Mouse (Mus musculus): ENCODE results near the gene Nkrf. TPM values are rescaled to one million over a fixed set of nuclear protein-coding genes. Genes with fewer than 3 reads are reported as not detected.

Nkrf gene
- total RNA-seq, 1 experiment: 12.5 TPM

- Histone ChIP-seq H3K9ac (ENCODE audit: insufficient read depth, low read depth, low read length, poor library complexity, severe bottlenecking) (no peak overlapping the region), H3K36me3 (ENCODE audit: control insufficient read depth, insufficient read depth, low read length, poor library complexity, severe bottlenecking) (no peaks in the 10 kb centered on the region), H3K4me1 (ENCODE audit: control insufficient read depth in 2 of 2, insufficient read depth in 2 of 2, low read length in 2 of 2, poor library complexity in 1 of 2) (no peaks in the 10 kb centered on the region), H3K27ac (ENCODE audit: insufficient read depth, low read depth, low read length, poor library complexity, severe bottlenecking) (no peak overlapping the region), H3K9me3 (ENCODE audit: control insufficient read depth, insufficient read depth, low read depth, low read length) (no peaks in the 10 kb centered on the region), H3K4me3 (ENCODE audit: insufficient read depth in 1 of 2, low read depth in 1 of 2, low read length in 2 of 2, poor library complexity in 1 of 2, severe bottlenecking in 1 of 2) (no peak overlapping the region)
- TF ChIP-seq ZNF384 (IDR thresholded peaks at IDR 0.05; ENCODE audit: low read depth, low read length): no peak
- no peak for TF ChIP-seq MAFK (IDR thresholded peaks at IDR 0.05; ENCODE audit: insufficient read depth, low read depth, low read length)
- TF ChIP-seq CHD2 (IDR thresholded peaks at IDR 0.05; ENCODE audit: low read depth, low read length): no peak
- no peak for TF ChIP-seq HCFC1 (IDR thresholded peaks at IDR 0.05; ENCODE audit: borderline replicate concordance, insufficient read depth, low read length)
- DNase-seq (ENCODE audit: low read depth, low spot score): peak; percentile 19
- in situ Hi-C loops (cut with MboI; ENCODE audit: low sequenced_read_pairs in 2 of 2, unreplicated experiment in 2 of 2): no loop called here
Observed at GRCm38 (mm10) chrX:36930574-36930973, 27.9 kb upstream of the Nkrf start.

- TF ChIP-seq ZNF384 (IDR thresholded peaks at IDR 0.05; ENCODE audit: low read depth, low read length): no peak
- TF ChIP-seq CHD2 (IDR thresholded peaks at IDR 0.05; ENCODE audit: low read depth, low read length): no peak
- TF ChIP-seq MAFK (IDR thresholded peaks at IDR 0.05; ENCODE audit: insufficient read depth, low read depth, low read length): no peak
- TF ChIP-seq ZC3H11A (IDR thresholded peaks at IDR 0.05; ENCODE audit: borderline replicate concordance, low read depth, low read length): no peak
- TF ChIP-seq HCFC1 (IDR thresholded peaks at IDR 0.05; ENCODE audit: borderline replicate concordance, insufficient read depth, low read length): no peak
- no peaks in the 10 kb centered on the region for H3K4me1 ChIP-seq (ENCODE audit: control insufficient read depth in 2 of 2, insufficient read depth in 2 of 2, low read length in 2 of 2, poor library complexity in 1 of 2)
- no peak overlapping the region for H3K27ac ChIP-seq (ENCODE audit: insufficient read depth, low read depth, low read length, poor library complexity, severe bottlenecking)
- in situ Hi-C loops (cut with MboI; ENCODE audit: low sequenced_read_pairs in 2 of 2, unreplicated experiment in 2 of 2): no loop called here
- no peak for DNase-seq (ENCODE audit: low read depth, low spot score)
- no peak overlapping the region for H3K4me3 ChIP-seq (ENCODE audit: insufficient read depth in 1 of 2, low read depth in 1 of 2, low read length in 2 of 2, poor library complexity in 1 of 2, severe bottlenecking in 1 of 2)
- no peak overlapping the region for H3K9ac ChIP-seq (ENCODE audit: insufficient read depth, low read depth, low read length, poor library complexity, severe bottlenecking)
- H3K9me3 ChIP-seq (ENCODE audit: control insufficient read depth, insufficient read depth, low read depth, low read length): no peaks in the 10 kb centered on the region
- no peaks in the 10 kb centered on the region for H3K36me3 ChIP-seq (ENCODE audit: control insufficient read depth, insufficient read depth, low read length, poor library complexity, severe bottlenecking)
Observed at GRCm38 (mm10) chrX:36929694-36930093, 27.0 kb upstream of the Nkrf start.

DNA sequence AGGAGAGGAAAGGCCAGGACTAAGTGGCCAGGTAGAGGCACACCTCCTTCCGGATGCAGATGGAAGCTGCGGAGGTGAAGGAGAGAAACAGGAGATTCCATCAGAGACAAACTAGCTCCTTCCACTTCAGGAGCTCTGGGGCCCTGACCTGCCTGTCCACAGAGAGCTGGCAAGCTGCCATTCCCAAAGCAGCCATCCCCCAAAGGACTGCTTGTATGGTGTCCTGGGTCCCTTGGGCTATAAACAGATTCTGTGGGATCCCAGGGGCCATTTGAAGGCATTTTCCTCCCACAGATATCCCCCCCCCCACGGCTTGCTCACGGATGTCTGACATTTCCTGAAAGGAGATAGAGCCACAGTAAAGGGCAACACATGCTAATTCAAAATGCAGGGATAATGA, 26.1 kb upstream of the Nkrf start:
- no peaks in the 10 kb centered on the region for H3K36me3 ChIP-seq (ENCODE audit: control insufficient read depth, insufficient read depth, low read length, poor library complexity, severe bottlenecking)
- in situ Hi-C loops (cut with MboI; ENCODE audit: low sequenced_read_pairs in 2 of 2, unreplicated experiment in 2 of 2): no loop called here
- no peak overlapping the region for H3K4me3 ChIP-seq (ENCODE audit: insufficient read depth in 1 of 2, low read depth in 1 of 2, low read length in 2 of 2, poor library complexity in 1 of 2, severe bottlenecking in 1 of 2)
- H3K9ac ChIP-seq (ENCODE audit: insufficient read depth, low read depth, low read length, poor library complexity, severe bottlenecking): no peak overlapping the region
- no peaks in the 10 kb centered on the region for H3K9me3 ChIP-seq (ENCODE audit: control insufficient read depth, insufficient read depth, low read depth, low read length)
- TF ChIP-seq ZC3H11A (IDR thresholded peaks at IDR 0.05; ENCODE audit: borderline replicate concordance, low read depth, low read length): no peak
- no peak for TF ChIP-seq ZNF384 (IDR thresholded peaks at IDR 0.05; ENCODE audit: low read depth, low read length)
- TF ChIP-seq MAFK (IDR thresholded peaks at IDR 0.05; ENCODE audit: insufficient read depth, low read depth, low read length): no peak
- no peak for TF ChIP-seq CHD2 (IDR thresholded peaks at IDR 0.05; ENCODE audit: low read depth, low read length)
- no peak for TF ChIP-seq HCFC1 (IDR thresholded peaks at IDR 0.05; ENCODE audit: borderline replicate concordance, insufficient read depth, low read length)
- H3K4me1 ChIP-seq (ENCODE audit: control insufficient read depth in 2 of 2, insufficient read depth in 2 of 2, low read length in 2 of 2, poor library complexity in 1 of 2): no peaks in the 10 kb centered on the region
- H3K27ac ChIP-seq (ENCODE audit: insufficient read depth, low read depth, low read length, poor library complexity, severe bottlenecking): no peak overlapping the region
- no peak for DNase-seq (ENCODE audit: low read depth, low spot score)

DNA sequence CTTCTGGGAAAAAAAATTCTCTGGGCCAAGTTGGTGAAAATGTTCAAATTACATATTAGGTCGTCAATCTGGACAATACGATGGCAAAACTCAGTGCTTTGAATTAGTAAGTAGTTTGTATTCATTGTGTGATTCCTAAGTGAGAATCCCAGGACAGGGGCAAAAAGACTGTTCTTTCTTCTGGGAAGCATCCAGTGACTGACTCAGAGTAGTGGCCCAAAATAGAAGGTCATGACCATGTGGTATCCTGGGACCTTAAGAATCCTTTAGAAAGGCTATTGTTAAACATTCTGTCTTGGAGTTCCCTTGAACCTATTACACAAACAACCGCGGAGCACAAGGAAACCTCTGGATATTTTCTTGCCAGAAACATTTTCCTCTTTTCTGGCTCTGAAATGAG, 18.6 kb upstream of the Nkrf start:
- no peak for DNase-seq (ENCODE audit: low read depth, low spot score)
- Histone ChIP-seq H3K27ac (ENCODE audit: insufficient read depth, low read depth, low read length, poor library complexity, severe bottlenecking) (no peak overlapping the region), H3K9me3 (ENCODE audit: control insufficient read depth, insufficient read depth, low read depth, low read length) (no peaks in the 10 kb centered on the region), H3K4me3 (ENCODE audit: insufficient read depth in 1 of 2, low read depth in 1 of 2, low read length in 2 of 2, poor library complexity in 1 of 2, severe bottlenecking in 1 of 2) (no peak overlapping the region), H3K4me1 (ENCODE audit: control insufficient read depth in 2 of 2, insufficient read depth in 2 of 2, low read length in 2 of 2, poor library complexity in 1 of 2) (no peaks in the 10 kb centered on the region), H3K9ac (ENCODE audit: insufficient read depth, low read depth, low read length, poor library complexity, severe bottlenecking) (no peak overlapping the region), H3K36me3 (ENCODE audit: control insufficient read depth, insufficient read depth, low read length, poor library complexity, severe bottlenecking) (no peaks in the 10 kb centered on the region)
- TF ChIP-seq ZC3H11A (IDR thresholded peaks at IDR 0.05; ENCODE audit: borderline replicate concordance, low read depth, low read length): no peak
- TF ChIP-seq HCFC1 (IDR thresholded peaks at IDR 0.05; ENCODE audit: borderline replicate concordance, insufficient read depth, low read length): no peak
- no peak for TF ChIP-seq ZNF384 (IDR thresholded peaks at IDR 0.05; ENCODE audit: low read depth, low read length)
- no peak for TF ChIP-seq MAFK (IDR thresholded peaks at IDR 0.05; ENCODE audit: insufficient read depth, low read depth, low read length)
- TF ChIP-seq CHD2 (IDR thresholded peaks at IDR 0.05; ENCODE audit: low read depth, low read length): no peak
- in situ Hi-C loops (cut with MboI; ENCODE audit: low sequenced_read_pairs in 2 of 2, unreplicated experiment in 2 of 2): no loop called here

GRCm38 (mm10) chrX:36917749-36918148, 15.1 kb upstream of the Nkrf start:
- H3K4me3 ChIP-seq (ENCODE audit: insufficient read depth in 1 of 2, low read depth in 1 of 2, low read length in 2 of 2, poor library complexity in 1 of 2, severe bottlenecking in 1 of 2): no peak overlapping the region
- TF ChIP-seq MAFK (IDR thresholded peaks at IDR 0.05; ENCODE audit: insufficient read depth, low read depth, low read length) (no peak), HCFC1 (IDR thresholded peaks at IDR 0.05; ENCODE audit: borderline replicate concordance, insufficient read depth, low read length) (no peak), CHD2 (IDR thresholded peaks at IDR 0.05; ENCODE audit: low read depth, low read length) (no peak), ZNF384 (IDR thresholded peaks at IDR 0.05; ENCODE audit: low read depth, low read length) (no peak), ZC3H11A (IDR thresholded peaks at IDR 0.05; ENCODE audit: borderline replicate concordance, low read depth, low read length) (no peak)
- no peak overlapping the region for H3K9ac ChIP-seq (ENCODE audit: insufficient read depth, low read depth, low read length, poor library complexity, severe bottlenecking)
- no peaks in the 10 kb centered on the region for H3K9me3 ChIP-seq (ENCODE audit: control insufficient read depth, insufficient read depth, low read depth, low read length)
- H3K27ac ChIP-seq (ENCODE audit: insufficient read depth, low read depth, low read length, poor library complexity, severe bottlenecking): no peak overlapping the region
- in situ Hi-C loops (cut with MboI; ENCODE audit: low sequenced_read_pairs in 2 of 2, unreplicated experiment in 2 of 2): no loop called here
- no peaks in the 10 kb centered on the region for H3K36me3 ChIP-seq (ENCODE audit: control insufficient read depth, insufficient read depth, low read length, poor library complexity, severe bottlenecking)
- DNase-seq (ENCODE audit: low read depth, low spot score): no peak
- no peaks in the 10 kb centered on the region for H3K4me1 ChIP-seq (ENCODE audit: control insufficient read depth in 2 of 2, insufficient read depth in 2 of 2, low read length in 2 of 2, poor library complexity in 1 of 2)

Measured in ES-E14 (cell line).